Mouse (Mus musculus) c-Kit-positive CD71-positive TER-119-negative erythroid progenitor cells, embryonic 14.5 days (primary cell): ENCODE data around the gene Pde1a.

ENCODE experiments used
- DNase-seq: peaks from one replicate; pipeline ENCODE4 v3.0.0-alpha.2; 2013; ENCODE audit warnings: low read depth

Pde1a gene

GRCm38 (mm10) chr2:80128861-80129698 is at the start of gene Pde1a:
Gene Pde1a, minus strand, starts transcription at chr2:80129458.
- DNase-seq = no peak

- no peak for DNase-seq
Observed at GRCm38 (mm10) chr2:80178608-80179280, 49.5 kb upstream of the Pde1a start.

GRCm38 (mm10) chr2:80178154-80178553 is 48.9 kb upstream of the Pde1a start:
- no peak for DNase-seq

GRCm38 (mm10) chr2:80168103-80168502 is 38.8 kb upstream of the Pde1a start:
- no peak for DNase-seq

- DNase-seq = no peak
Observed at GRCm38 (mm10) chr2:80158784-80159183, 29.5 kb upstream of the Pde1a start.

- no peak for DNase-seq
Observed at GRCm38 (mm10) chr2:80158196-80158595, 28.9 kb upstream of the Pde1a start.

GRCm38 (mm10) chr2:80150019-80150418 is 20.8 kb upstream of the Pde1a start:
- no peak for DNase-seq

- DNase-seq = no peak
Observed at GRCm38 (mm10) chr2:80149332-80149731, 20.1 kb upstream of the Pde1a start.

GRCm38 (mm10) chr2:80135076-80135475 is 5.8 kb upstream of the Pde1a start:
- DNase-seq = no peak

GRCm38 (mm10) chr2:80132677-80133076 is 3.4 kb upstream of the Pde1a start:
- no peak for DNase-seq

- no peak for DNase-seq
Observed at GRCm38 (mm10) chr2:80126663-80127062, 2.6 kb downstream of the Pde1a start.

GRCm38 (mm10) chr2:80086891-80087290 is 42.4 kb downstream of the Pde1a start:
- DNase-seq = no peak

- DNase-seq = no peak
Observed at GRCm38 (mm10) chr2:80080090-80080821, 49.0 kb downstream of the Pde1a start.

GRCm38 (mm10) chr2:80079618-80080017 is 49.6 kb downstream of the Pde1a start:
- no peak for DNase-seq

GRCm38 (mm10) chr2:80076323-80076722 is 52.9 kb downstream of the Pde1a start:
- DNase-seq = no peak

- no peak for DNase-seq
Observed at GRCm38 (mm10) chr2:80074531-80074930, 54.7 kb downstream of the Pde1a start.

GRCm38 (mm10) chr2:80074046-80074445 is 55.2 kb downstream of the Pde1a start:
- no peak for DNase-seq

- no peak for DNase-seq
Observed at GRCm38 (mm10) chr2:80073426-80073825, 55.8 kb downstream of the Pde1a start.

- DNase-seq = no peak
Observed at GRCm38 (mm10) chr2:80069745-80070144, 59.5 kb downstream of the Pde1a start.

GRCm38 (mm10) chr2:80066449-80066848 is 62.8 kb downstream of the Pde1a start:
- no peak for DNase-seq

GRCm38 (mm10) chr2:80056062-80056461 is 73.2 kb downstream of the Pde1a start:
- DNase-seq = no peak

- no peak for DNase-seq
Observed at GRCm38 (mm10) chr2:80054042-80054441, 75.2 kb downstream of the Pde1a start.
